Mouse (Mus musculus): ENCODE data around the gene Lrp2.

The Lrp2 gene

GRCm38 (mm10) chr2:69448581-69448980 lies 137.3 kb downstream of the Lrp2 start:
- CTCF ChIA-PET, result no interaction called here
- POLR2A ChIA-PET, result no interaction called here

- CTCF ChIA-PET, result no interaction called here
- POLR2A ChIA-PET, result no interaction called here
These were observed 139.9 kb downstream of the Lrp2 start for GRCm38 (mm10) chr2:69445896-69446472.

GRCm38 (mm10) chr2:69441656-69442055 lies 144.2 kb downstream of the Lrp2 start:
- CTCF ChIA-PET, result no interaction called here
- POLR2A ChIA-PET, result interaction anchor here in 1 of 4 experiments (0.6 kb wide), 1 partner anchor 110 kb away, joined by 3 read pairs; no protein-coding TSS in a partner anchor

GRCm38 (mm10) chr2:69428116-69428515 lies 157.7 kb downstream of the Lrp2 start:
- POLR2A ChIA-PET, result no interaction called here
- CTCF ChIA-PET, result interaction anchor here (0.5 to 2.5 kb wide), 11 partner anchors 152 to 672 kb away, joined by 3 to 12 read pairs (median 4); no protein-coding TSS in a partner anchor

- CTCF ChIA-PET, result interaction anchor here (0.7 to 2.3 kb wide), 6 partner anchors 151 to 1745 kb away, joined by 3 to 10 read pairs (median 3); no protein-coding TSS in a partner anchor
- POLR2A ChIA-PET, result no interaction called here
These were observed 158.7 kb downstream of the Lrp2 start for GRCm38 (mm10) chr2:69427141-69427540.

- CTCF ChIA-PET, result interaction anchor here in 1 of 4 experiments (1.5 kb wide), 1 partner anchor 150 kb away, joined by 3 read pairs; no protein-coding TSS in a partner anchor
- POLR2A ChIA-PET, result no interaction called here
These were observed 159.8 kb downstream of the Lrp2 start for GRCm38 (mm10) chr2:69426081-69426480.

GRCm38 (mm10) chr2:69424829-69425228 lies 161.0 kb downstream of the Lrp2 start:
- CTCF ChIA-PET, result interaction anchor here in 2 of 4 experiments (0.5 to 1.4 kb wide), 2 partner anchors 149 to 310 kb away, joined by 3 to 10 read pairs; no protein-coding TSS in a partner anchor
- POLR2A ChIA-PET, result no interaction called here

- CTCF ChIA-PET, result no interaction called here
- POLR2A ChIA-PET, result no interaction called here
These were observed 167.5 kb downstream of the Lrp2 start for GRCm38 (mm10) chr2:69418294-69418881.

- ChIA-PET CTCF (no interaction called here), POLR2A (no interaction called here)
These were observed 170.8 kb downstream of the Lrp2 start for GRCm38 (mm10) chr2:69415070-69415469.

GRCm38 (mm10) chr2:69414539-69414938 lies 171.3 kb downstream of the Lrp2 start:
- CTCF ChIA-PET, result no interaction called here
- POLR2A ChIA-PET, result no interaction called here

- POLR2A ChIA-PET, result no interaction called here
These were observed 180.2 kb downstream of the Lrp2 start for GRCm38 (mm10) chr2:69405692-69406091.

GRCm38 (mm10) chr2:69402309-69402708 lies 183.6 kb downstream of the Lrp2 start:
- ChIA-PET CTCF (interaction anchor here in 1 of 4 experiments (0.9 kb wide), 1 partner anchor 127 kb away, joined by 3 read pairs; no protein-coding TSS in a partner anchor), POLR2A (interaction anchor here in 1 of 4 experiments (0.6 kb wide), 1 partner anchor 19 kb away, joined by 3 read pairs; no protein-coding TSS in a partner anchor)

More at GRCm38 (mm10) chr2:69405692-69406091, 180.2 kb downstream of the Lrp2 start:
- CTCF ChIA-PET, result no interaction called here

- ChIA-PET POLR2A (no interaction called here), CTCF (interaction anchor here in 1 of 4 experiments (0.9 kb wide), 1 partner anchor 126 kb away, joined by 3 read pairs; no protein-coding TSS in a partner anchor)
These were observed 184.0 kb downstream of the Lrp2 start for GRCm38 (mm10) chr2:69401891-69402290.

- CTCF ChIA-PET, result no interaction called here
- POLR2A ChIA-PET, result no interaction called here
These were observed 184.8 kb downstream of the Lrp2 start for GRCm38 (mm10) chr2:69400866-69401604.

- ChIA-PET POLR2A (no interaction called here), CTCF (no interaction called here)
These were observed 189.0 kb downstream of the Lrp2 start for GRCm38 (mm10) chr2:69396760-69397435.

GRCm38 (mm10) chr2:69395597-69396248 lies 190.1 kb downstream of the Lrp2 start:
- CTCF ChIA-PET, result no interaction called here
- POLR2A ChIA-PET, result no interaction called here

- POLR2A ChIA-PET, result no interaction called here
These were observed 191.9 kb downstream of the Lrp2 start for GRCm38 (mm10) chr2:69393947-69394346.

GRCm38 (mm10) chr2:69386118-69386871 lies 199.6 kb downstream of the Lrp2 start:
- CTCF ChIA-PET, result no interaction called here
- POLR2A ChIA-PET, result no interaction called here

More at GRCm38 (mm10) chr2:69393947-69394346, 191.9 kb downstream of the Lrp2 start:
- CTCF ChIA-PET, result no interaction called here

GRCm38 (mm10) chr2:69382838-69383237 lies 203.0 kb downstream of the Lrp2 start:
- POLR2A ChIA-PET, result interaction anchor here in 1 of 4 experiments (1.4 kb wide), 1 partner anchor 176 kb away, joined by 3 read pairs; the partner anchor contains the start of gene Spc25

More at GRCm38 (mm10) chr2:69382838-69383237, 203.0 kb downstream of the Lrp2 start:
- CTCF ChIA-PET, result no interaction called here

Data from embryonic stem cell, embryonic (primary cell).